Mouse (Mus musculus) CD4-positive, CD25-positive, alpha-beta regulatory T cell, adult 9 weeks (primary cell): ENCODE data around the gene Cbr3. TPM values are rescaled to one million over a fixed set of nuclear protein-coding genes. Genes with fewer than 3 reads are reported as not detected.

Experiments
- polyA plus RNA-seq: library from polyadenylated mRNA; unstranded; fragments of 100-300 nt; shearing (Covaris generic); gene quantifications from one replicate; pipeline ENCODE4 v1.2.1, GENCODE M21; 2017

Gene Cbr3
- not detected for polyA plus RNA-seq

DNA sequence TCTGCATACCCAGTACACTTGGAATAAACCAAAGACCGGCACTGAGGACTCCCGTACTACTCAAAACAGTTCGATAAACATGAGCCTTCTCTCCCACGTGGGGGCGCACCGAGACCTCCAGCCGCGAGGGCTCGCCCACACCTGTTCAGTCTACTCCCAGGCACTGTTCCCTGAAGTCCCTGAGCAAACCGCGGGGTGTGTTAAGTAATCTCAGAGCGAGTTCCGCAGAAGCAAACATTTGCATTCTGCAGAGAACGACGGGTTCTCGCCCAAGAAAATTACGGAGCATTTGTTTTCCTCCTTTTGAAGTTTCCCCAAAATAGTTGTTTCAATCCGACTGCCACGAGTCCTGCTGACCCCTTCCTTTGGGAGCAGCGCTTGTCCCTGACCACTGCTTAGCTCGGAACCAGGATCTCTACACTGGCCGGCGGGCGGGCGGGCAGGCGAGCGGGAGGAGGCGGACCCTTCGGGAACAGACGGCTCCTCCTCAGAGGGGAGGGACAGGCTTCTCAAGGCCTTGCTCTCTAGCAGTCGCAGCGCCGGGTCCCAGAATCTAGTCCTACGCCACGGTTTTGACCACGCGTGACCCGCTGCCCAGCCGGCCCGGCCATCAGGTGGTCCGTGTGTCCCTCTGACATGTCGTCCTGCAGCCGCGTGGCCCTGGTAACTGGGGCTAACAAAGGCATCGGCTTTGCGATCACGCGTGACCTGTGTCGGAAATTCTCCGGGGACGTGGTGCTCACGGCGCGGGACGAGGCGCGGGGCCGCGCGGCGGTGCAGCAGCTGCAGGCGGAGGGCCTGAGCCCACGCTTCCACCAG lies at the start of gene Cbr3:
Gene Cbr3, plus strand, starts transcription at position 527 of the 819 bp plus-strand sequence.

DNA sequence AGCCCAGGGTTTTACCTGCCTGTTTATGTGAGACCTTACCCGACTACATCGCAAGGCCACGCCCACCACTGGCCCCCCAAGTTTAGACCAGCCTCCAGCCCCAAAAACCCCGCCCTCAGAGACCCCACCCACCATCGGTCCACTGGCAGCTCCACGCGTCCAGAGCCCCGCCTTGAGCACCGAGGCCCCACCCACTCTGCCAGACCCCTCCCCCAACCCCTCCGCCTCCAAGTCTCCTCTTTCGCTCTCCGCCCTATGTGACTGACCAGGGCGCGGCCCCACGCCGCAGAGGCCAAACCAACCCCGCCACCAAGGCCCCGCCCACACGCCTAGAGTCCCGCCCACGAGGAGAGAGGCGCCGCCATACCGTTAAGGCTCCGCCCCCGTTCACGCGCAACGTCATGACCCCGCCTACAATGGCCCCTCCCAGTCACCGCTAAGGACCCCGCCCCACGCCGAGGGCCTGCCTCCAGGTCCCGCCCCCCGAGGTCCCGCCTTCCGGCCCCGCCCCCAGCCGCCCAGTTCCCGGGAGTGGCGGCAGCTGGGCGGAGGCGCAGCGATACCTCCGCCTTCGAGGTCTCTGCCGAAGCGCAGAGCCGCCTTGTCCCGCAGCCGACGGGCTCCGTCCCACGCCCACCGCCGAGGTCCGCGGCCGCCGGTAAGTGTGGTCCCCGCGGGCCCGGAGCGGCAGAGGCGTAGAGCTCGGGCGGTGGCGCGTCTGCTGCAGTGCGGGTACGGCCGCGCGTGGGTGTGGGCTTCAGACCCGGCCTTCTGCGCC lies 28.6 kb downstream of the Cbr3 start, which contains the start of gene Dop1b:
Gene Dop1b, plus strand, starts transcription at position 494 of the 778 bp plus-strand sequence.

Other genes starting within 250 kb of the Cbr3 start
- 53.6 TPM for gene Setd4, start 79.2 kb upstream of the Cbr3 start, polyA plus RNA-seq
- gene Cbr1, start 77.4 kb upstream of the Cbr3 start, polyA plus RNA-seq = 97.1 TPM
- gene Gm5678, start 55.1 kb upstream of the Cbr3 start, polyA plus RNA-seq = not detected
- 40.8 TPM for gene Dop1b, start 28.7 kb downstream of the Cbr3 start, polyA plus RNA-seq
- gene Morc3, start 148.9 kb downstream of the Cbr3 start, polyA plus RNA-seq = 109 TPM
- 29.5 TPM for gene Chaf1b, start 200.7 kb downstream of the Cbr3 start, polyA plus RNA-seq